Mouse (Mus musculus) adrenal gland, postnatal 25 days (tissue): Measurements from ENCODE around the gene Cd6. TPM values are rescaled to one million over a fixed set of nuclear protein-coding genes. Genes with fewer than 3 reads are reported as not detected.

Experiments
- DNase-seq: peaks from one replicate; pipeline ENCODE4 v3.0.0; 2021; ENCODE audit warnings: mixed read lengths
- long read RNA-seq: library from polyadenylated mRNA; stranded (forward); transcript quantifications from one replicate; pipeline ENCODE4 v2.0.0, GENCODE M21; 2021
- total RNA-seq: library from RNA; stranded (reverse); gene quantifications from 2 replicates; pipeline ENCODE4 v1.2.3, GENCODE M21; 2021

Gene Cd6
- not detected in 2 replicates for total RNA-seq
- long read RNA-seq, result 0 reads

GRCm38 (mm10) chr19:10829436-10830175 is at the start of gene Cd6:
Cd6 (minus strand) TSS chr19:10830058.
- no peak for DNase-seq

DNA sequence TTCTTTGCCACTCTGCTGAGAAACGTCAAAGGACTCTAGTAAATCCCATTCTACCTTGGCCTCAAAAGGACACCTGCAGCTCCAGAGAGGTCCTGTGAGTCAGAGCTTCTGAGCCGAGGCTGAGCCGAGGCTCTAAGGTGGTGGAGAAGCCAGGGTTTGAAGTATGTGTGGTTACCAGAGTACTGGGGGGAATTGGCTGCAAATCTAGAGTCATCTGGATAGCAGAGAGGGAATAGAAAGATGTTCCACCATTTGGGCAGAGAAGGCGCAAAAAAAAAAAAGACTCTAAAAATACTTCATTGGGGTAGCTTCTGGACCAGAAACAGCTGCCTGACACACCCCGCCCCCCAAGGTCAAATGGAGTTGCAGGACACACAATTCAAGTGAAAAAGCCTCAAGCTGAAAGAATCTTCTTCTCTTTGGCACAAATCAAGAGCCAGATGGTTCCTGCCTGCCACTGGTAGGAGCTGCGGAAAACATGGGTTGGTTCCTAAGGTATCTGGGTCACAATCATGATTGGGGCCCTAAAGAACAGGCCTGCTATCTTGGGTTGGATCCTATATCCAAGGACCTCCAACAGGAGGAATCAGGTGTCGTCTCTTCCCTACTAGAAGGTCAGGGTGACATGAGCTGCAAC is 48.5 kb upstream of the Cd6 start:
- peak; percentile 32 for DNase-seq

- no peak for DNase-seq
Measured at GRCm38 (mm10) chr19:10871328-10871961, 41.6 kb upstream of the Cd6 start.

- peak; percentile 32 for DNase-seq
Measured at GRCm38 (mm10) chr19:10870676-10871075, 40.8 kb upstream of the Cd6 start.

DNA sequence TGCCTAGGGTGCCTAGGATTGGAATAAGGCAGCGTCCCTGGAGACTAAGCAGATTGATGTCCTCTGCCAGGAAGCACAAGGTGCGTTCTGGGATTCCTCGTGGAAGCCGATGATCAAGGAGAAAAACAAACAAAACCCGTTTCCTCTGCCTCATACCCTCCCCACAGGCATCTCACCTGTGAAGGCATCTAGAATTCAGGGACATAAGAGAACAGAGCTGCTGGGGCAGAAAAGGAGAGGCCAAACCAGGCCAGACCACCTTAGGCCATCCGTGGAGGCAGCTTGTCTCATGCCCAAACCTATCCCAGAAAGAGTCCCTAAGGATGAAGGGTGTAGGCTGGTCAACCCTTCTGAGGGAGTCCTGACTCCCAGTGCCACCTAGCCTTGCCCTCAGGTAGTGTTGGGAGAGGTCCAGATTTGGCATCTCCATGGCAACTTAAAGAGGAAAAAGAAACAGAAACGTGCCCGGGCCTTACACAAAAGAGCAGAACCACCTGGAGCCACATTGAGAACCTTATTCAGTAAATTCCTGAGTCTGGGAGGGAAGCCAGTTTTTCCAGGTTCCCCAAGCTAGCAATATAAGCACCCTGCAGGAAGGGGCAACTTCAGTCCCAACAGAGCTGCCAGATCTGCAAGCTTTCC is 40.1 kb upstream of the Cd6 start, which contains the start of gene Tmem132a:
Tmem132a (minus strand) TSS at position 55 of the 642 bp plus-strand sequence.
- no peak for DNase-seq

- DNase-seq, result peak; percentile 83
Measured at GRCm38 (mm10) chr19:10869241-10869885, 39.5 kb upstream of the Cd6 start.

DNA sequence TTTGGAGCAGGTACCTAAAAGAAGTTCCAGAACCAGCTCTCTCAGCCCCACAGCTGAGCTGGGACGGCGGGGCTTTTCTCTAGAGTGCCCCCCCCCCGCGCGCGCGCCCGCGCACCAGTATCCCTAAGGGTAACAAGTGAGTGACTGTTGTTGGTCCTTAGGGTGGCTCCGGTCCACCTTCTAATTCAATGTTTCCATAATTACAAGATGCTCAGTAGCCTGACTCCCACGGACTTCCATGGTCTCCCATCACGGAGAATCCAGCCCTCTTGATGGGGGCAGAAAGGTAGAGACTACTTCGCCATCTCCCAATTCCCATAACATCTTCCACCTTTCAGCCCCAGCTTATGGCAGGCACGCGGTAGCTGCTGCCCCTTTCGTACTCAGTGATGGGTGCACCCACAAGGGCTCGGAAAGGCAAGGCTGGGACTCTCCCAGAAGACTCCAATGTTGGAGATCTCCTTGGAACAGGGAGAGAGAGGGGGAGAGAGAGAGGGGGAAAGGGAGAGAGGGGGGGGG is 38.8 kb upstream of the Cd6 start:
- DNase-seq, result no peak

DNA sequence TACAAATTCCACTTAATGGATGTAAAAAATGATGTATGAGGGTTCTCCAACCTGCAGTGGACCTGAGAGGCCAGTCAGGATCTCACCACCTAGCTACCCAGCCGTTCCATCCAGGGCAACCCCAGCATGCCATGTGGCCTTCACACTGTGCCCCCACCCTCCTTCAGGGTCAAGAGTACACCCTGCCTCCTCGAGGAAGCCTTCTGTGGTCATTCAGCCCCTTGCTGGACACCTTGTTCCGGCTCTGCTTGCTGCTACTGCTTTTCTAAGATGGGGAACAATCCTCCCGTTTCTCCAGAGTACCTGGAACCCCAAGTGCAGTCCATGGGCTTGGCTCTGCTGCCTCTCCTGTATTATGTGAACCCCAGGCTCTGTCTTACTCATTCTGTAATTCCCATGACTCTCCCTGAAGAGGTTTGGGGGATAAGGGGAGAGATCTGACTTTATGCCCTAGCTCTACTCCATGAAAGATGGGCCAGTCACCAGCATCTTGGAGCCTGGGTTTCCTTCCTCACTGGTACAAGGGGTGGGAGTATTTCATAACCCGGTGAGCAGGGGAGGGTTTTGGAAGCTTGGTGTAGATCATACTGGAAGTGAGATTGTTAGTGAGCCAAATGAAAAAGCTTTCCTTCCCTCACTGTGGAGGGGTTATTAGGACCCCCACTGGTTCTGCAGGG is 38.2 kb upstream of the Cd6 start:
- DNase-seq, result no peak

DNA sequence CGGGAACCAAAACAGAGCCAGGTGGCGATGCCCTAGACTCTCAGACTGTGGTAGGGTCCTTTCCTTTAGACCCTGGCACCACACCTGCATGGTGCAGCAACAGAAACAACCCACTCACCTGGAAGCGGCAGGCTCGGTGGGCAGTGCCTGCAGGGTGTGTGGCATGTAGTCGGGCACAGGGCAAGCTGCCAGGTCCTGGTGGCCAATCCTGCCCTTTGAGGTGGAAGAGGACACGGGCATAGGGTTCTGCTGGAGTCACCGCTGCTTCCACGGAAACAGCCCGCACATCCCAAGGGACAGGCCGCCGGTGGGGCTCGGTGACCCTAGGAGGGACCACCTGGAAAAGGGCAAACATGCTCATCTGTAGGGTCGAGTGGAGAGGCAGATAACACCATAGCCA is 36.5 kb upstream of the Cd6 start:
- DNase-seq, result no peak

- no peak for DNase-seq
Measured at GRCm38 (mm10) chr19:10860072-10860497, 30.2 kb upstream of the Cd6 start.

- no peak for DNase-seq
Measured at GRCm38 (mm10) chr19:10856520-10856919, 26.7 kb upstream of the Cd6 start.

DNA sequence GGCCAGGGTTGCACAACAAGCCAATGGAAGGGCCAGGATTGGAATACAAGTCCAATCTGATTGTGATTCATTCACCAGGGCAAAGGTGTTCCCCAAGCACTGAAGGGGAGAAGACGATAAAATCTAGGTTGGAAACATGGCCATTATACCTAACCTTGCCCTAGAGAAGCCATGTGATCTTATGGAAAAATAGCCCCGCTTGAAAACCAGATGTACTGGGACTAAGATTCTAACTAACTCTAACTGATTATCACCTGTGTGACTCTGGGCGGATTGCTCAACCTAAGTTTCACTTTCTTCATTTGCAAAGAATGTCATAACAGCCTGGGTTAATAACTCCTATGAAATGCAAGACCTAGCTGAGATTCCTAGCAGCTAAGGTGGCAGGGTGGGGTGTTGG is 25.6 kb upstream of the Cd6 start:
- DNase-seq, result no peak

DNA sequence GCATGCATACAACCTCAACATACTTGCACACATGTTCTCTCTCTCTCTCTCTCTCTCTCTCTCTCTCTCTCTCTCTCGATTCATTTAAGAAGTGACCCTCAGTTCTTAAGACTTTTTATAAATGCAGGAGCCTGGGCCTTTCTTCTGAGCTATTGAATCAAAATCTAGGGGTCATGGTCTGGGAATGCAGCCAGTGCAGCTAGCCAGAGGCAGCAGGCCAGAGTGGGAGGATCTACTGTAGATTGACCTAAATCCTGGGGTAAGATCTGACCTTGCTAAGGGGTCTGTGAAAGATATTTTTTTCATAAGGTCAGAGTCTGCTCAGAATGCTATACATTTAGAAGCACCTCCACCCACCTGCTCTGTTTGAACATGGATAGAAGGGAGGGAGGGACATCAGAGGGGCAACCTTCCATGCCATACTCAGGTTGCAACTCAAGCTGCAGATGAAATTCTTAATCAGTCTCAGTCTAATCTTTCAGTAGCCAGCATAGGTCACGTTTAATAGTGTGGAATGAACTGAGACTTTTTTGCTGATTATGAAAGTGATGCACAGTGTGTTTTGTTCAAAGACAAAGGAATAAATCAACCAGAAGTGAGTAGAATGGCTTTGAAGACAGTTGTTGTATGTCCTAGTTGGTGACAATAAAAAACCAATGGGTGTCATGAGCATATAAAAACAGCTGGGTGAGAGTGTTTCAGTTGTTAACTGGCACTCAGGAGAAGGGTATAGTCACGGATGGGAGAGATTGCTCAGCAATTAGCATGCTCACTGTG is 17.6 kb upstream of the Cd6 start:
- DNase-seq, result peak; percentile 69

- no peak for DNase-seq
Measured at GRCm38 (mm10) chr19:10846150-10846549, 16.3 kb upstream of the Cd6 start.

DNA sequence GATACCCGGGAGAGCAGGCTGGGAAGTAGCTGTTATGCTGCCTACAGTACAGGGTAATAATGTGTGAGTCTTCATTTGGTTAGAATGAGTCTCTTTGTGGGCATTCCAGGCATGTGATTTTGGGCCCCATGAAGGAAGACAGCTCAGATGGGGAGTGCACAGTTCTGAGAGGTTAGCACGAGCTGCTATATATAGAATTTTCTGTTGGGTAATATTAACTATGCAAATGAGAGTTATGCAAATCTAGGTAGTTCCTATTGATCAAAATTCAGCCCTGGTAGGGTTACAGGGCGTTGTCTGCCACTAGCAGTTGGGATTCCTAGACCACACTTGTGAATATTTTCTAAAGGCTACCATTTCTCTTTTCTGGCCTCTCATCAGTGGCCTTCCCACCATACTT is 15.6 kb upstream of the Cd6 start:
- DNase-seq, result no peak

- no peak for DNase-seq
Measured at GRCm38 (mm10) chr19:10844206-10844605, 14.3 kb upstream of the Cd6 start.

DNA sequence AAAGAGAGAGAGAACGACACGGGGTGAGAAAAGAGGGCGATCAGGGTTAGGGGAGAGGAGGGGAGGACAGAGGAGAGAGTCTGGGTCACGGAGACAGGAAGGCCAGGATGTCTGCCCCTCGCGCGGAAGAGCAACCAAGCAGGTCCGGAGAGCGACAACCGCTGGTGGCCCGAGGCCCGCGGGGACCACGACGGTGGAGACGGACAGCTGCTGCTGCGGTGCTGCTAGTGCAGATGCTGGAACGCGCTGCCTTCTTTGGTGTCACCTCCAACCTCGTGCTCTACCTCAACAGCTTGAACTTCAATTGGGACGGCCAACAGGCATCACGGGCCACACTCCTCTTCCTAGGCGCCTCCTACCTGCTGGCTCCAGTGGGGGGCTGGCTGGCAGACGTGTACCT is 13.1 kb upstream of the Cd6 start:
- DNase-seq, result no peak

- no peak for DNase-seq
Measured at GRCm38 (mm10) chr19:10841721-10842626, 12.1 kb upstream of the Cd6 start.
